Mouse (Mus musculus): ENCODE data around the gene Ythdf1. TPM values are rescaled to one million over a fixed set of nuclear protein-coding genes. Genes with fewer than 3 reads are reported as not detected.

Ythdf1 gene
- polyA plus RNA-seq, 1 experiment from 2014 or later: 80.5 TPM

DNA sequence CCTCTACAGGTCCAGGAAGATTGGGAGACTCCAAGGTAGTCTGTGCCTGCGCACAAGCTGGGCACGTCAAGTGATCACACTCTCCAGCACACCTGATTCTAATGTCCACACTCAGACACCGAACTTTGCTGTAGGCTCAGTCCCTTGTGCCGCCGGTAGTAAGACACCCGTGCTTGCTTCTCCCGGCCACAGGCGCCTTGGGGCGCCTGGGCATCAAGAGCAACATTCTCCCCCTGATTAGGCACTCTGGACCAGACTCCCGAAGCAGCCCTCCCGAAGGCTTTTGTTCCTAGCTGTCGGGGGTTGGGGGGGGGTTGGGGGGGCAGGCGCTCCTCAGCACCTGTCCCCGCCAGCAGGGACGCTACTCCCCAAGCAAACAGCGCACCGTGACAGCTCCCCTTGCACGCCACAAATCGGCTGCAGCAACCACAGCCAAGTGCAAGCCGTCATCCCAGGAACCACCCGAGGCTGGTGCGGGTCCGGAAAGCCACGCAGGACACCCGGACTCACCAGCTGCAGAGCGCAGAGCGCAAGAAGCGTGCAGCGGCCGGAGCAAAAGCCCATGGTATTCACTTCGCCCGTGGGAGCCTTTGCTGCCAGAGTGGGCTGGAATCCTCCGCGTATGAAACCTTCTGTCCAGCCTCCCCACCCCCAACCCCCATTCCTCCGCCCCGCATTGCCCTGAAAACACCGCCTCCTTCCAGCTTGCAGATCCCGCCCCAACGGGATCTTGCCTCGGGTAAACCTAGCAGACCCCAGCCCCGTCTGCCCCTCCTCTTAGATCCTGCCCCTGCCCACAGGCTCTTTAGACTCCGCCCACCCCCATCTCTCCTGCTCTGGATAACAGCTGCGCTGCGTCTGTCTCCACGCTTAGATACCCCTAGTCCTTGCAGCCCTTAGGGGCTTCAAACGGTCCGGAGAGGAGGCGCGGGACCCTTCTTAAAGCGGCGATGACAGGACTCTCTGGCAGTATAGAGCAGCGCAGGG, 33.6 kb upstream of the Ythdf1 start, which contains the start of gene Nkain4:
TSS of gene Nkain4 (minus strand) at position 639 of the 987 bp plus-strand sequence.
- ATAC-seq (ENCODE audit: insufficient number of reproducible peaks, low FRiP score, low TSS enrichment, low read depth): peak; percentile 86
- Histone ChIP-seq H3K27me3 (ENCODE audit: control insufficient read depth, insufficient read depth, low read length) (peaks cover 8% of the 10 kb centered on the region), H3K4me2 (ENCODE audit: low read depth, severe bottlenecking) (peak within 1 kb of the TSS; percentile 95), H3K4me1 (ENCODE audit: control insufficient read depth, insufficient read depth, low read length) (0 out of 2 replicates have a peak, but pooled peaks cover 7% of the 10 kb centered on the region), H3K4me3 (ENCODE audit: low read depth, low read length) (peak within 1 kb of the TSS; percentile 56), H3K36me3 (ENCODE audit: control insufficient read depth, insufficient read depth, low read length) (no peaks in the 10 kb centered on the region), H3K9ac (ENCODE audit: low read length) (peak within 1 kb of the TSS; percentile 59), H3K27ac (replicated peaks; ENCODE audit: low read depth, low read length) (no peak within 1 kb of the TSS), H3K9me3 (ENCODE audit: control insufficient read depth, low read length) (no peaks in the 10 kb centered on the region)
- whole genome bisulfite sequencing: under 1% methylated on average over 52 of the region's 52 CpGs
- DNase-seq (ENCODE audit: low spot score): peak; percentile 78

DNA sequence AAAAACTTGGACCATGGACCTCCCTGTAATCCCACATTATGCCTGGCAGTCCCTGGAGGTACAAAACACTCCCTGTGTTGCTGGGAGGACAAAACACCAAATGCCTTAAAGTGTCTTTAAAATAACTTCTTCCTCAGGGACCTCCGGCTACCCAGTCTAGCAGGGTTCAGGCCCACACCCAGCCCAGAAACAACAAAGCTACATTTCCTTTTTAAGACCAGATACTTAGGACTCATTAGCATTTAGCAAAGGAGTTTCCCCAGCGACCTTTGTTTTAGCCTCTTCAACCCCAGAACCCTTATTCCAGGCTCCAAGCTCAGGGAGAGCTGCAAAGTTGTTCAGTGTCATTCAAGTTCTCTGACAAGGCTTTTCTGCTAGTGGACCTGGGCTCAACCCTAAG, 32.9 kb upstream of the Ythdf1 start:
- no peaks in the 10 kb centered on the region for H3K9me3 ChIP-seq (ENCODE audit: control insufficient read depth, low read length)
- no peaks in the 10 kb centered on the region for H3K36me3 ChIP-seq (ENCODE audit: control insufficient read depth, insufficient read depth, low read length)
- H3K27ac ChIP-seq (replicated peaks; ENCODE audit: low read depth, low read length): no peak overlapping the region
- H3K4me2 ChIP-seq (ENCODE audit: low read depth, severe bottlenecking): peak overlapping the region; percentile 95
- peak overlapping the region; percentile 56 for H3K4me3 ChIP-seq (ENCODE audit: low read depth, low read length)
- 33% methylated on average over 2 of the region's 2 CpGs for WGBS
- no peak for ATAC-seq (ENCODE audit: insufficient number of reproducible peaks, low FRiP score, low TSS enrichment, low read depth)
- DNase-seq (ENCODE audit: low spot score): no peak
- H3K27me3 ChIP-seq (ENCODE audit: control insufficient read depth, insufficient read depth, low read length): peaks cover 8% of the 10 kb centered on the region
- H3K9ac ChIP-seq (ENCODE audit: low read length): no peak overlapping the region; the same call in 1 of the 2 replicates
- 0 out of 2 replicates have a peak, but pooled peaks cover 7% of the 10 kb centered on the region for H3K4me1 ChIP-seq (ENCODE audit: control insufficient read depth, insufficient read depth, low read length)

DNA sequence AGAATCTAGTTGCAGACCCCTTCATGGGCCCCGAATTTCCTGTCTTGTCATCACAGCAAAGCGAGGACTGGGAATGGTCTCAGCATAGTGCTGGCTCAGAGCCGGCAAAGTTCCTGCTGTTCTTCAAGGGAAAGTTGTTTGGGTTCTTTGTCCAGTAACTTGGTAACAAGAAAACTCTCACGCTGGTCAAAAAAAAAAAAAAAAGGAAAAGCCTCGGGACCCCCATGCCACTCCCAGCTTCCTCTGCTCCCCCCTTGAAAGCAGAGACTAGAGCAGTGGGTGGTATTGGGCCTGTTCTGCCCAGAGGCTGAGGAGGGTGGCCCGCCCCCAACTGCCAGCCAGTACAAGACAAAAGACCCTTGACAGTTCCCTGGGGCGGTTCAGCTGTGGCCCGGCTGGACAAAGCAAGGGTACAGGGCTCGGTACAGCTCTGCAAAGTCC, 32.0 kb upstream of the Ythdf1 start:
- DNase-seq (ENCODE audit: low spot score) (peak; percentile 34), ATAC-seq (ENCODE audit: insufficient number of reproducible peaks, low FRiP score, low TSS enrichment, low read depth) (no peak)
- no peak overlapping the region for H3K4me2 ChIP-seq (ENCODE audit: low read depth, severe bottlenecking)
- H3K4me1 ChIP-seq (ENCODE audit: control insufficient read depth, insufficient read depth, low read length): 0 out of 2 replicates have a peak, but pooled peaks cover 7% of the 10 kb centered on the region
- peaks cover 8% of the 10 kb centered on the region for H3K27me3 ChIP-seq (ENCODE audit: control insufficient read depth, insufficient read depth, low read length)
- no peaks in the 10 kb centered on the region for H3K9me3 ChIP-seq (ENCODE audit: control insufficient read depth, low read length)
- no peak overlapping the region for H3K27ac ChIP-seq (replicated peaks; ENCODE audit: low read depth, low read length)
- 15% methylated on average over 9 of the region's 9 CpGs for WGBS
- no peaks in the 10 kb centered on the region for H3K36me3 ChIP-seq (ENCODE audit: control insufficient read depth, insufficient read depth, low read length)
- no peak overlapping the region; the same call in 1 of the 2 replicates for H3K9ac ChIP-seq (ENCODE audit: low read length)
- H3K4me3 ChIP-seq (ENCODE audit: low read depth, low read length): no peak overlapping the region

DNA sequence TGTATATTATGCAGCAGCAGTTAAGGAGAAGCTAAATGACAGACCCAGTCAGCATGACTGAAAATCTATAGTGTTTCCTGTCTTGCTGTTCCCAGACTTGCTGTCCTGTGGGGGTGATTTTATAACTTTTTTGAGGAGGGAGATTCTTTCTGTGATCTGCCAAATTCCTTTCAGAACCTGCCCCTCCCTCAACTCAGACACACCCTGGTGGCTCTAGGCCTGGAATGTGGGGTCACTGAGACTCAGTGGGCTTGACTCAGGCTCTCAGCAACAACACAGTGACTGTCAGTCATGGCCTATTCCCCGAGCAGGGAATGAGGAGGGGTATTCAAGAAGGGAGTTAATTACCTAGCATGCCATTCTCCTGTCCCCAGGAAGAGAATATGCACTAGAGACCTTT, 29.2 kb upstream of the Ythdf1 start:
- whole genome bisulfite sequencing: 48% methylated on average over 1 of the region's 1 CpGs
- no peaks in the 10 kb centered on the region for H3K36me3 ChIP-seq (ENCODE audit: control insufficient read depth, insufficient read depth, low read length)
- H3K4me1 ChIP-seq (ENCODE audit: control insufficient read depth, insufficient read depth, low read length): 0 out of 2 replicates have a peak, but pooled peaks cover 5% of the 10 kb centered on the region
- H3K27ac ChIP-seq (replicated peaks; ENCODE audit: low read depth, low read length): no peak overlapping the region
- no peaks in the 10 kb centered on the region for H3K9me3 ChIP-seq (ENCODE audit: control insufficient read depth, low read length)
- H3K4me3 ChIP-seq (ENCODE audit: low read depth, low read length): no peak overlapping the region
- peaks cover 4% of the 10 kb centered on the region for H3K27me3 ChIP-seq (ENCODE audit: control insufficient read depth, insufficient read depth, low read length)
- H3K9ac ChIP-seq (ENCODE audit: low read length): no peak overlapping the region
- no peak for ATAC-seq (ENCODE audit: insufficient number of reproducible peaks, low FRiP score, low TSS enrichment, low read depth)
- H3K4me2 ChIP-seq (ENCODE audit: low read depth, severe bottlenecking): no peak overlapping the region
- no peak for DNase-seq (ENCODE audit: low spot score)

DNA sequence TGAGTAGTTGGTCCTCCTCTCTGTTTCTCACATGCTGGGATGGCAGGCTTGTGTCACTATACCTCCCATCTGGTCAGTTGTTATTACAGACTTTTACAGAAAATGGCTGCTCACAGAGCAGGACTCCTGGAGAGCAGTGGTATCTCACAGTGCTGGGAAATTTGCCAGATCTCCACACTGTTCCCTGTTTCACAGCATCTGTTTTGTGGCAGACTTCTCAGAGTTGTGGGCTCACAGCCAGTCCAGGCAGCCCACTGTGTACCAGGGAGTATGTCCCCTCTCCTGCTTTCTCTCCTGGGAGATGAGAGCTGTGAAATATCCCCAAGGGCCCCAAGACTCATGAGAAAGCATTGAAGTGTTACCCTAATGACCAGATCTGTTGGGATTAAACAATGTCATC, 21.1 kb upstream of the Ythdf1 start:
- DNase-seq (ENCODE audit: low spot score): no peak
- Histone ChIP-seq H3K36me3 (ENCODE audit: control insufficient read depth, insufficient read depth, low read length) (no peaks in the 10 kb centered on the region), H3K27me3 (ENCODE audit: control insufficient read depth, insufficient read depth, low read length) (no peaks in the 10 kb centered on the region), H3K4me3 (ENCODE audit: low read depth, low read length) (no peak overlapping the region), H3K4me2 (ENCODE audit: low read depth, severe bottlenecking) (no peak overlapping the region), H3K9me3 (ENCODE audit: control insufficient read depth, low read length) (no peaks in the 10 kb centered on the region), H3K4me1 (ENCODE audit: control insufficient read depth, insufficient read depth, low read length) (no peaks in the 10 kb centered on the region), H3K9ac (ENCODE audit: low read length) (no peak overlapping the region), H3K27ac (replicated peaks; ENCODE audit: low read depth, low read length) (no peak overlapping the region)
- ATAC-seq (ENCODE audit: insufficient number of reproducible peaks, low FRiP score, low TSS enrichment, low read depth): no peak

DNA sequence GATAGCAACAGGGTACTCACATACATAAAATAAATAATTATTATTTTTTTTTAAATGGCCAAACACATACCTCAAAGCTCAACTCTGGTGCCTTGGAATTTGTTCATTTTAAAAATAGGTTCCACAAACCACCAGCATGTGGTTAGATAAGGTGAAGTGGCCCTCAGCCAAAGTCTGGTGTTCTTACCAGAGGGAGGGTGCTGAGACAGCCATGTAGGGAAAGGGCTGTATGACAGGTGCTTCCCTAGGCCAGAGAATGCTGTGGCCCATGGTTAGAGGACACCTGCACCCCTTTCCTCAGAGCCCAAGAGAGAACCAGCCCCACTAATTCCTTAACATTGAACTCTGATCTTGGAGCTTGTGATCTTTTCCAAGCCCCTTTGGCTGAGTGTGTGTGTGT, 19.4 kb upstream of the Ythdf1 start:
- H3K9me3 ChIP-seq (ENCODE audit: control insufficient read depth, low read length): no peaks in the 10 kb centered on the region
- no peaks in the 10 kb centered on the region for H3K36me3 ChIP-seq (ENCODE audit: control insufficient read depth, insufficient read depth, low read length)
- no peaks in the 10 kb centered on the region for H3K4me1 ChIP-seq (ENCODE audit: control insufficient read depth, insufficient read depth, low read length)
- DNase-seq (ENCODE audit: low spot score) (no peak), ATAC-seq (ENCODE audit: insufficient number of reproducible peaks, low FRiP score, low TSS enrichment, low read depth) (no peak)
- H3K27me3 ChIP-seq (ENCODE audit: control insufficient read depth, insufficient read depth, low read length): no peaks in the 10 kb centered on the region
- no peak overlapping the region for H3K27ac ChIP-seq (replicated peaks; ENCODE audit: low read depth, low read length)
- H3K4me2 ChIP-seq (ENCODE audit: low read depth, severe bottlenecking): no peak overlapping the region
- H3K4me3 ChIP-seq (ENCODE audit: low read depth, low read length): no peak overlapping the region
- H3K9ac ChIP-seq (ENCODE audit: low read length): no peak overlapping the region

DNA sequence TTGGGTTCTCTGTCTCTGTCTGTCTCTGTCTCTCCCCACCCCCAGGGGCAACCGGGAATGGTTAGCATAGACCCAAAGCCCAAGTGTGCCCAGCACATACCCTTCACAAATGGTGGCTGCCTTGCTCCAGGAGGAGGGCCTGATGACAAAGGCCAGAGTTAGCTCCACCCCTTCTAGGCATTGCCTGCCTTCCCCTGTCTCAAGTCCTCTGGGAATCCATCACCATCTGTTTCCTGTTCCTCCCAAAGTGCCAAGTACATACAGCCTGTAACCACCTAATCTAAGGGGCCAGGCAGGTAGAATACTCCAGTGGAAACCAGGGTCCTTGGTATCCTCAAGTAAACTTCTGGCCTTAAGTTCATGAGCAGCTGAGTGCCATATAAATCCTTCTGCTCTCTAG, 11.7 kb upstream of the Ythdf1 start:
- 60% methylated on average over 1 of the region's 1 CpGs for WGBS

DNA sequence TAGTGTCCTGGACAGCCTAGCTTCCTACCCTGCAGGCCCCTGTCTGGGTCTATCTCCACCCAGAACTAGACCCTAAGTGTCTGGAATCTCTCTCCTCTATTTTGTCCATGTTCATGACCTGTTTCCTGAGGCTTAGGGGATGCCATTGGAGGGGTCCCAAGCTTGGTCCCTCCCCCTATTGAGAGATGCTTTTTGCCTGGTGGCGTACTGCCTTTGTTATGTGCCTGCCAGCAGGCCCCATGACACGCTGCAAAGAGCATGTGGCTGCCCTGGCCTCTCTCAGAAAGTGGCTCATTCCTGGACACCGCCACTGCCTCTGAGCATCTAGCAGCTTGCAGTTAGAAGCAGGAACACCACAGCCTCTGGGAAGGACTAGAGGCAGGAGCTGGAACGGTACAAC, 8.0 kb upstream of the Ythdf1 start, which contains the start of gene Birc7:
TSS of gene Birc7 (plus strand) at position 301 of the 400 bp plus-strand sequence.
- ATAC-seq (ENCODE audit: insufficient number of reproducible peaks, low FRiP score, low TSS enrichment, low read depth): no peak
- no peak within 1 kb of the TSS for H3K27ac ChIP-seq (replicated peaks; ENCODE audit: low read depth, low read length)
- H3K4me1 ChIP-seq (ENCODE audit: control insufficient read depth, insufficient read depth, low read length): no peaks in the 10 kb centered on the region
- H3K9ac ChIP-seq (ENCODE audit: low read length): no peak within 1 kb of the TSS
- WGBS: 66% methylated on average over 4 of the region's 4 CpGs
- H3K4me2 ChIP-seq (ENCODE audit: low read depth, severe bottlenecking): no peak within 1 kb of the TSS
- no peak for DNase-seq (ENCODE audit: low spot score)
- H3K4me3 ChIP-seq (ENCODE audit: low read depth, low read length): no peak within 1 kb of the TSS
- H3K27me3 ChIP-seq (ENCODE audit: control insufficient read depth, insufficient read depth, low read length): no peaks in the 10 kb centered on the region
- no peaks in the 10 kb centered on the region for H3K9me3 ChIP-seq (ENCODE audit: control insufficient read depth, low read length)
- H3K36me3 ChIP-seq (ENCODE audit: control insufficient read depth, insufficient read depth, low read length): no peaks in the 10 kb centered on the region

More for the DNA sequence above, 11.7 kb upstream of the Ythdf1 start:
- no peak overlapping the region for H3K4me3 ChIP-seq (ENCODE audit: low read depth, low read length)
- H3K27me3 ChIP-seq (ENCODE audit: control insufficient read depth, insufficient read depth, low read length): no peaks in the 10 kb centered on the region
- H3K9me3 ChIP-seq (ENCODE audit: control insufficient read depth, low read length): no peaks in the 10 kb centered on the region
- H3K4me2 ChIP-seq (ENCODE audit: low read depth, severe bottlenecking): no peak overlapping the region
- no peaks in the 10 kb centered on the region for H3K36me3 ChIP-seq (ENCODE audit: control insufficient read depth, insufficient read depth, low read length)
- no peak for DNase-seq (ENCODE audit: low spot score)
- H3K9ac ChIP-seq (ENCODE audit: low read length): no peak overlapping the region
- no peak for ATAC-seq (ENCODE audit: insufficient number of reproducible peaks, low FRiP score, low TSS enrichment, low read depth)
- no peak overlapping the region for H3K27ac ChIP-seq (replicated peaks; ENCODE audit: low read depth, low read length)
- H3K4me1 ChIP-seq (ENCODE audit: control insufficient read depth, insufficient read depth, low read length): no peaks in the 10 kb centered on the region

Measured in limb, embryonic 11.5 days (tissue).